Mouse (Mus musculus) liver, postnatal 0 days (tissue): ENCODE results near the gene Slc5a9.

Source experiments
- CTCF ChIP-seq: sonication (generic); IDR thresholded peaks from 2 replicates; pipeline ENCODE4 v1.5.1; 2016; ENCODE audit warnings: antibody characterized with exemption, low read depth
- EP300 ChIP-seq: IDR thresholded peaks from 2 replicates; pipeline ENCODE4 v1.6.1; 2016; ENCODE audit warnings: antibody characterized with exemption, low read depth, mild to moderate bottlenecking

DNA sequence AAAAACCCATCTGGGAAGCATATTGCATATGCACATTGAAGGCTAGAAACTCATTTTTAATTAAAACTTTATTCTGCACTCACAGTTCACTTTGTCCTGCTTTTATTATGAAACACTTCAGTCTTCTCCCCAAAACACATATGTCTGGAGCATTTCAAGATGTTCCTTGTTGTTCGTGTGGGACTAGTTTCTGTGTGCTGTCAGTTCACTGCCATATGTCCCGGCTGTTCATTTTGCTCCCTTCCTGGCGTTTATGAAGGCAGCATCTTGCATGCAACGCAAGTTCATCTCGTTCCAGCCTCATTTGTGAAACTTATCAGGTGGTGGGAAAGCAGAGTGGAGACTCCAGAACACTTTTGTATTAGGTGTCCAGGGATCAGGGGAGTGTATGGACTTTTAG, 36.0 kb downstream of the Slc5a9 start:
- TF ChIP-seq CTCF (no peak), EP300 (no peak)
